Mouse (Mus musculus) CH12.LX (cell line): ENCODE data around the gene Tssk2. TPM values are rescaled to one million over a fixed set of nuclear protein-coding genes. Genes with fewer than 3 reads are reported as not detected.

ENCODE experiments used
- DNase-seq: peaks from one replicate; pipeline ENCODE4 v3.0.0-alpha.2; 2013; ENCODE audit errors: extremely low read depth
- H3K27ac ChIP-seq: 2 replicates; pipeline ENCODE4 v1.5.1; 2012; ENCODE audit warnings: low read depth, mild to moderate bottlenecking, control low read depth, moderate library complexity; ENCODE audit not compliant: insufficient read depth
- H3K27me3 ChIP-seq: replicated peaks from 2 replicates; pipeline ENCODE3; 2012; ENCODE audit warnings: inconsistent platforms
- H3K36me3 ChIP-seq, 2 experiments: replicated peaks in 1 of 2; 2 replicates each; pipeline versions ENCODE3 to v1.6.1; 2012; ENCODE audit warnings: inconsistent platforms in 1 of 2, low read length in 1 of 2, mild to moderate bottlenecking in 1 of 2, mixed read lengths in 1 of 2, moderate library complexity in 1 of 2; ENCODE audit not compliant: control insufficient read depth in 1 of 2, insufficient read depth in 1 of 2
- H3K4me1 ChIP-seq, 2 experiments: 2 replicates each; pipeline ENCODE4 v1.6.1; 2012; ENCODE audit warnings: inconsistent platforms in 1 of 2, moderate library complexity in 1 of 2; ENCODE audit not compliant: insufficient read depth in 2 of 2, control insufficient read depth in 1 of 2
- H3K4me2 ChIP-seq: 2 replicates; pipeline ENCODE4 v1.6.1; 2012; ENCODE audit warnings: low read depth, mild to moderate bottlenecking, control low read depth; ENCODE audit not compliant: poor library complexity, insufficient read depth, severe bottlenecking
- H3K4me3 ChIP-seq, 3 experiments: fragments of 150-350 bp in 1 of 3; sonication (generic) in 1 of 3; replicated peaks in 1 of 3; 2 replicates each; pipeline versions ENCODE3 to v1.5.1; 2011 to 2012; ENCODE audit warnings: low read depth in 2 of 3, low read length in 2 of 3, mild to moderate bottlenecking in 2 of 3, moderate library complexity in 2 of 3, control low read depth in 1 of 3, improper control_type of control experiment in 1 of 3, inconsistent platforms in 1 of 3, mixed read lengths in 1 of 3; ENCODE audit not compliant: poor library complexity in 1 of 3
- H3K79me2 ChIP-seq: replicated peaks from 2 replicates; pipeline ENCODE4 v1.6.1; 2012; ENCODE audit warnings: mild to moderate bottlenecking, moderate library complexity; ENCODE audit not compliant: control insufficient read depth, poor library complexity, insufficient read depth, severe bottlenecking; ENCODE audit errors: extremely low read depth
- H3K9ac ChIP-seq: 2 replicates; pipeline ENCODE4 v1.6.1; 2012; ENCODE audit warnings: low read depth, mild to moderate bottlenecking, control low read depth, moderate library complexity; ENCODE audit not compliant: insufficient read depth
- H3K9me3 ChIP-seq: replicated peaks from 2 replicates; pipeline ENCODE3; 2012; ENCODE audit warnings: low read length, inconsistent platforms, mixed read lengths
- BHLHE40 ChIP-seq: IDR thresholded peaks from 2 replicates; pipeline ENCODE4 v1.6.1; 2011; ENCODE audit warnings: mild to moderate bottlenecking, low read depth, low read length, improper control_type of control experiment
- E2F4 ChIP-seq: IDR thresholded peaks from 2 replicates; pipeline ENCODE4 v1.6.1; 2011; ENCODE audit warnings: low read depth, low read length, improper control_type of control experiment; ENCODE audit not compliant: insufficient replicate concordance
- EP300 ChIP-seq: IDR thresholded peaks from 2 replicates; pipeline ENCODE4 v1.6.1; 2011; ENCODE audit warnings: low read length, improper control_type of control experiment
- GABPA ChIP-seq: IDR thresholded peaks from 2 replicates; pipeline ENCODE4 v1.6.1; 2012; ENCODE audit warnings: low read depth, low read length, improper control_type of control experiment, inconsistent platforms; ENCODE audit not compliant: insufficient replicate concordance
- JUN ChIP-seq: IDR thresholded peaks from 2 replicates; pipeline ENCODE4 v1.6.1; 2011; ENCODE audit warnings: low read depth, mild to moderate bottlenecking, low read length, improper control_type of control experiment, moderate library complexity; ENCODE audit not compliant: insufficient read depth
- JUND ChIP-seq: conservative IDR thresholded peaks from 2 replicates; pipeline ENCODE4 v1.6.1; 2011; ENCODE audit warnings: low read depth, low read length, improper control_type of control experiment
- MAZ ChIP-seq: IDR thresholded peaks from 2 replicates; pipeline ENCODE4 v1.6.1; 2012; ENCODE audit warnings: low read depth, mild to moderate bottlenecking, inconsistent platforms, low read length, improper control_type of control experiment, moderate library complexity
- MEF2A ChIP-seq: IDR thresholded peaks from 2 replicates; pipeline ENCODE4 v1.6.1; 2014; ENCODE audit warnings: low read depth, mild to moderate bottlenecking, inconsistent platforms, low read length, improper control_type of control experiment, borderline replicate concordance
- MXI1 ChIP-seq: IDR thresholded peaks from 2 replicates; pipeline ENCODE4 v1.6.1; 2011; ENCODE audit warnings: mild to moderate bottlenecking, low read depth, low read length, improper control_type of control experiment
- POLR2A ChIP-seq: IDR thresholded peaks from 2 replicates; pipeline ENCODE4 v1.6.1; 2011; ENCODE audit warnings: low read depth, mild to moderate bottlenecking, improper control_type of control experiment, low read length
- RAD21 ChIP-seq: IDR thresholded peaks from 2 replicates; pipeline ENCODE4 v1.6.1; 2011; ENCODE audit warnings: low read depth, mild to moderate bottlenecking, low read length, improper control_type of control experiment, moderate library complexity
- RCOR1 ChIP-seq: conservative IDR thresholded peaks from 2 replicates; pipeline ENCODE4 v1.6.1; 2012; ENCODE audit warnings: low read depth, mild to moderate bottlenecking, inconsistent platforms, low read length, improper control_type of control experiment
- SMC3 ChIP-seq: IDR thresholded peaks from 2 replicates; pipeline ENCODE4 v1.6.1; 2011; ENCODE audit warnings: low read depth, low read length, improper control_type of control experiment
- TCF12 ChIP-seq: IDR thresholded peaks from 2 replicates; pipeline ENCODE4 v1.6.1; 2014; ENCODE audit warnings: low read depth, mild to moderate bottlenecking, inconsistent platforms, low read length, improper control_type of control experiment
- ZKSCAN1 ChIP-seq: IDR thresholded peaks from 2 replicates; pipeline ENCODE4 v1.6.1; 2012; ENCODE audit warnings: low read depth, inconsistent platforms, low read length, improper control_type of control experiment, borderline replicate concordance
- ZMIZ1 ChIP-seq: IDR thresholded peaks from 2 replicates; pipeline ENCODE4 v1.6.1; 2012; ENCODE audit warnings: low read depth, mild to moderate bottlenecking, inconsistent platforms, low read length, improper control_type of control experiment
- ZNF384 ChIP-seq: IDR thresholded peaks from 2 replicates; pipeline ENCODE4 v1.6.1; 2012; ENCODE audit warnings: low read depth, low read length, improper control_type of control experiment, inconsistent platforms
- dilution Hi-C: fragments of 300-500 bp; cut with MboI; formaldehyde crosslinking; loops from 2 replicates; pipeline ENCODE4 v1.14.3; 2020; ENCODE audit warnings: low sequenced_read_pairs; ENCODE audit not compliant: extremely low pct_unique_long_range_greater_than_20kb, extremely low pct_ligation_motif_present
- in situ Hi-C: fragments of 300-500 bp; cut with MboI; formaldehyde crosslinking; loops from 3 replicates; pipeline ENCODE4 v1.14.3; 2019; ENCODE audit warnings: low sequenced_read_pairs, low pct_ligation_motif_present, low pct_unique_long_range_greater_than_20kb, mixed read lengths
- polyA plus RNA-seq: library from polyadenylated mRNA; unstranded; fragments of >175 nt; gene quantifications from 2 replicates; pipeline ENCODE4 v1.2.1, GENCODE M21; 2012; ENCODE audit warnings: low read depth; ENCODE audit not compliant: insufficient read length
- total RNA-seq, 2 experiments: library from RNA; depleted of rRNA; stranded (reverse); fragments of 300-350 nt in 1 of 2; fragments of >200 nt in 1 of 2; gene quantifications; 2 replicates each; pipeline ENCODE4 v1.2.3; 2012 to 2014

Tssk2 gene
- total and polyA plus RNA-seq, 3 experiments: 0.21 TPM; not detected in 2

GRCm38 (mm10) chr16:17882196-17882595 lies 16.2 kb upstream of the Tssk2 start:
- peaks cover 8 to 36% of the 10 kb centered on the region in 2 experiments for H3K4me1 ChIP-seq
- no peak overlapping the region for H3K9ac ChIP-seq
- in situ Hi-C loops (no loop called here), dilution Hi-C loops (no loop called here)
- H3K79me2 ChIP-seq: peaks cover 49% of the 10 kb centered on the region
- peaks cover 22 to 93% of the 10 kb centered on the region in 2 experiments for H3K36me3 ChIP-seq
- no peak overlapping the region for H3K4me3 ChIP-seq
- H3K27ac ChIP-seq: no peak overlapping the region
- H3K27me3 ChIP-seq: no peaks in the 10 kb centered on the region
- DNase-seq: no peak
- peaks cover 11% of the 10 kb centered on the region for H3K9me3 ChIP-seq
- no peak for TF ChIP-seq MEF2A
- no peak for TF ChIP-seq BHLHE40
- TF ChIP-seq EP300: no peak
- TF ChIP-seq ZNF384: no peak
- TF ChIP-seq TCF12: no peak
- TF ChIP-seq RCOR1: no peak
- no peak for TF ChIP-seq SMC3
- no peak for TF ChIP-seq RAD21
- no peak for TF ChIP-seq ZKSCAN1
- H3K4me2 ChIP-seq: no peak overlapping the region

DNA sequence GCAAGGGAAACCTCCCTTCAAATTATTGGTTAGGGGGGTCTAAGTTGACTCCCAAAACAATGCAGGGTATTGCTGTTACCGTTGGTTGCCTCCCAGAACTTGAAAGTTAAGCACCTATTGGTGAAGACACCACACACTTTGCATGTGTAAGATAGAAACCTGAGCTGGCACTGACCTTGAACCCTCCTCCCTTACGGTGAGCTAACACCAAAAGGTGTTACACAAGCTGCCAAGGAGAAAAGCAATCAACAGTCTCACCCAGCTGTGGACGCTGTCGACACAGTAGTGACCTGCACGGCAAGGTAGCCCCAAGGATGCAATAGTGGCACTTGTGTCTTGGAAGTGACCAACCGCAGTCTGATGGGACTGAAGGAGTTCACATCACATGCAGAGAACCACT lies 14.3 kb upstream of the Tssk2 start:
- Histone ChIP-seq H3K27me3 (no peaks in the 10 kb centered on the region), H3K36me3 (peaks cover 19 to 73% of the 10 kb centered on the region in 2 experiments), H3K27ac (no peak overlapping the region), H3K4me1 (peaks cover 8 to 36% of the 10 kb centered on the region in 2 experiments), H3K4me3 (no peak overlapping the region), H3K9me3 (peaks cover 6% of the 10 kb centered on the region), H3K79me2 (peaks cover 38% of the 10 kb centered on the region), H3K4me2 (no peak overlapping the region), H3K9ac (no peak overlapping the region)
- in situ Hi-C loops (no loop called here), dilution Hi-C loops (no loop called here)
- DNase-seq: no peak
- TF ChIP-seq ZMIZ1: no peak
- TF ChIP-seq E2F4: no peak
- TF ChIP-seq MXI1: no peak
- no peak for TF ChIP-seq MAZ
- TF ChIP-seq POLR2A: no peak
- no peak for TF ChIP-seq JUN
- no peak for TF ChIP-seq JUND
- no peak for TF ChIP-seq GABPA
